In the genomic region with DNA sequence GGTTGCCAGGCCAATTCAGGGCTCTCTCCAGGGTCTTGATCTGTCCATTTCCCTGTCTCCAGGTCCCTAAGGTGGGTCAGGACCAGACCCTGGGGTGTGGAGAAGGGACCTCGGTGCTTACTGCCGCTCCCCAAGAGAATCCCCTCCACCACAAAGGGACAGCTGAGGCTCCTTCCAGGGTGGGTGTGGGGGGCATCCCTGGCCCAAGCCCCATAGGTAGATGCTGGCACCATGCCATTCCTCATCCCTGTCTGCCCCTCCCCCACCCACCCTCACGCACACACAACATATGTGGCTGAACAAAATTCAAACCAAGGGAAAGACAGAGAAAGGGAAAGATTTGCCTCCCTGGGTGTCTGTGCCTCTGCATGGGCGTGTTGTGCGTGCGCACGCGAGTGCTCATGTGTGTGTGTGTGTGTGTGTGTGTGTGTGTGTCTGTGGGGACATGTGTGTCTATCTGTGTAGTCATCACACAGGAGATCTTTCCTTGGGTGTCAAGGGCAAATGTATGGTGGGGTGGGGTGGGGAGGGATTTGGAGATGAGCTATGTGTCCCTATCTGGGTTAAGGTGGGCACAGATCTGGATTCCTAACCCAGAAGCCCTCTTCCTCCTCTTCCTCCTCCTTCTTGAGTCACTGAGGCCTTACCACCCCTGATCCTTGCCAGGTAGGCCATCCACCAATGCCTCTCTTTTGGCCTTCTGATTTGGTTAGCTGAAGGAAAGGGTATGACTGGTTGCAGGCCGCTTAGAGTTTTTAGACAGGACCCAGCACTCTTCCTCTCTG, we compare ENCODE assay signal across 16 mouse cellular contexts. TPM values are rescaled to one million over a fixed set of nuclear protein-coding genes. Genes with fewer than 3 reads are reported as not detected.
DNase-seq lines count a peak whose midpoint lies in the region; ATAC-seq and TF ChIP-seq lines count a peak whose summit lies in the region.
"Had no signal": no experiment of that assay in that cellular context is flagged by ENCODE, and none has a peak within 500 bp of the region (broad histone marks: within the 10 kb centered on the region; RNA-seq: fewer than 3 reads in every experiment).

No protein-coding gene starts in this region.

- no peak for TF ChIP-seq POLR2A in cerebellum, adult 2 months (IDR thresholded peaks at IDR 0.05; ENCODE audit: borderline replicate concordance, insufficient read depth, low read length)

- TF ChIP-seq CTCF in cerebellum, adult 2 months (IDR thresholded peaks at IDR 0.05; ENCODE audit: borderline replicate concordance, insufficient read depth, low read depth, low read length): no peak

- peaks cover 97% of the 10 kb centered on the region for H3K27me3 ChIP-seq in hindbrain, embryonic 12.5 days
- H3K27me3 ChIP-seq in hindbrain, embryonic 11.5 days (ENCODE audit: control insufficient read depth, insufficient read depth, low read length): peaks cover 98% of the 10 kb centered on the region
- H3K27me3 ChIP-seq in cerebellum, adult 2 months (ENCODE audit: control insufficient read depth, insufficient read depth, low read length): no peaks in the 10 kb centered on the region
- peaks cover 65% of the 10 kb centered on the region for H3K27me3 ChIP-seq in forebrain, embryonic 15.5 days
- peaks cover 90% of the 10 kb centered on the region for H3K27me3 ChIP-seq in midbrain, embryonic 15.5 days (replicated peaks)

- peak; percentile 30; the same call in 1 of the 2 replicates for ATAC-seq in hindbrain, embryonic 12.5 days (ENCODE audit: low FRiP score)
- ATAC-seq in hindbrain, embryonic 11.5 days (ENCODE audit: low FRiP score): no peak
- ATAC-seq in forebrain, embryonic 15.5 days (replicated peaks): no peak; the same call in 1 of the 2 replicates
- ATAC-seq in midbrain, embryonic 15.5 days (replicated peaks): no peak

- H3K4me2 ChIP-seq in hindbrain, embryonic 12.5 days (replicated peaks): peak overlapping the region; percentile 52
- no peak overlapping the region for H3K4me2 ChIP-seq in hindbrain, embryonic 11.5 days (replicated peaks; ENCODE audit: low read depth, low read length)
- H3K4me2 ChIP-seq in forebrain, embryonic 15.5 days (replicated peaks): peak overlapping the region; percentile 34
- H3K4me2 ChIP-seq in midbrain, embryonic 15.5 days: peak overlapping the region; percentile 38
- H3K4me2 ChIP-seq: embryonic facial prominence, embryonic 12.5 days had no signal

- H3K4me3 ChIP-seq in hindbrain, embryonic 12.5 days: no peak overlapping the region; the same call in 1 of the 2 replicates
- H3K4me3 ChIP-seq in hindbrain, embryonic 11.5 days (ENCODE audit: low read depth, low read length): no peak overlapping the region
- peak overlapping the region; percentile 4 for H3K4me3 ChIP-seq in cerebellum, adult 2 months (replicated peaks; ENCODE audit: insufficient read depth, low read depth, low read length)
- H3K4me3 ChIP-seq in forebrain, embryonic 15.5 days: peak overlapping the region; percentile 48
- H3K4me3 ChIP-seq in midbrain, embryonic 15.5 days: no peak overlapping the region
- H3K4me3 ChIP-seq: embryonic facial prominence, embryonic 12.5 days had no signal

- peaks cover 35% of the 10 kb centered on the region for H3K4me1 ChIP-seq in hindbrain, embryonic 12.5 days
- peaks cover 11% of the 10 kb centered on the region; the same call in 1 of the 2 replicates for H3K4me1 ChIP-seq in hindbrain, embryonic 11.5 days (replicated peaks; ENCODE audit: control insufficient read depth, insufficient read depth, low read length)
- peaks cover 46% of the 10 kb centered on the region for H3K4me1 ChIP-seq in cerebellum, adult 2 months (ENCODE audit: control insufficient read depth, insufficient read depth, low read length)
- H3K4me1 ChIP-seq in forebrain, embryonic 15.5 days: peaks cover 56% of the 10 kb centered on the region
- H3K4me1 ChIP-seq in midbrain, embryonic 15.5 days: peaks cover 40% of the 10 kb centered on the region

- peak overlapping the region; percentile 74 for H3K27ac ChIP-seq in hindbrain, embryonic 12.5 days
- H3K27ac ChIP-seq in hindbrain, embryonic 11.5 days (ENCODE audit: low read depth, low read length): no peak overlapping the region
- H3K27ac ChIP-seq in cerebellum, adult 2 months (ENCODE audit: insufficient read depth, low read length): peak overlapping the region; percentile 91
- peak overlapping the region; percentile 96 for H3K27ac ChIP-seq in forebrain, embryonic 15.5 days (replicated peaks)
- H3K27ac ChIP-seq in midbrain, embryonic 15.5 days: peak overlapping the region; percentile 13; the same call in 1 of the 2 replicates
- H3K27ac ChIP-seq: embryonic facial prominence, embryonic 12.5 days; liver, embryonic 14.5 days had no signal

- WGBS in hindbrain, embryonic 12.5 days: 36% methylated on average over 9 of the region's 9 CpGs
- 32% methylated on average over 9 of the region's 9 CpGs for WGBS in hindbrain, embryonic 11.5 days
- 36% methylated on average over 9 of the region's 9 CpGs for WGBS in cerebellum, adult 2 months
- 15% methylated on average over 9 of the region's 9 CpGs for WGBS in forebrain, embryonic 15.5 days
- WGBS in midbrain, embryonic 15.5 days: 35% methylated on average over 9 of the region's 9 CpGs

- no peaks in the 10 kb centered on the region for H3K9me3 ChIP-seq in hindbrain, embryonic 12.5 days (replicated peaks)
- H3K9me3 ChIP-seq in hindbrain, embryonic 11.5 days (ENCODE audit: control insufficient read depth, low read length): no peaks in the 10 kb centered on the region
- no peaks in the 10 kb centered on the region for H3K9me3 ChIP-seq in forebrain, embryonic 15.5 days
- no peaks in the 10 kb centered on the region for H3K9me3 ChIP-seq in midbrain, embryonic 15.5 days
- H3K9me3 ChIP-seq: embryonic facial prominence, embryonic 12.5 days had no signal

- no peak for DNase-seq in hindbrain, embryonic 11.5 days (ENCODE audit: low spot score)
- DNase-seq in cerebellum, adult 2 months: peak in 1 of 2 experiments; percentile 78
- DNase-seq in heart, postnatal 10 days: no peak
- DNase-seq in gastrocnemius, postnatal 4 days (ENCODE audit: low spot score in 2 of 2): no peak
- no peak for DNase-seq in right cerebral cortex, adult 18-20 months
- DNase-seq: heart, adult 11 months; heart, postnatal 14 days; kidney, adult 11 months; kidney, postnatal 36 days; lung, postnatal 14 days; thymus, adult 18-20 months had no signal

- intact Hi-C loops in heart, postnatal 10 days (cut with DNase I): no loop called here

- no peaks in the 10 kb centered on the region for H3K36me3 ChIP-seq in hindbrain, embryonic 12.5 days
- H3K36me3 ChIP-seq in hindbrain, embryonic 11.5 days (ENCODE audit: control insufficient read depth, insufficient read depth, low read length): no peaks in the 10 kb centered on the region
- H3K36me3 ChIP-seq in forebrain, embryonic 15.5 days: no peaks in the 10 kb centered on the region
- H3K36me3 ChIP-seq in midbrain, embryonic 15.5 days (replicated peaks): no peaks in the 10 kb centered on the region
- H3K36me3 ChIP-seq: embryonic facial prominence, embryonic 12.5 days had no signal

- no peak overlapping the region for H3K9ac ChIP-seq in hindbrain, embryonic 12.5 days
- H3K9ac ChIP-seq in hindbrain, embryonic 11.5 days (ENCODE audit: low read depth, low read length): no peak overlapping the region
- peak overlapping the region; percentile 45 for H3K9ac ChIP-seq in forebrain, embryonic 15.5 days (replicated peaks)
- no peak overlapping the region for H3K9ac ChIP-seq in midbrain, embryonic 15.5 days
- H3K9ac ChIP-seq: embryonic facial prominence, embryonic 12.5 days; liver, embryonic 14.5 days had no signal

RNA-seq across cellular contexts. Expression of a gene that starts 0.7 kb away (rescaled TPM):
- polyA plus RNA-seq in hindbrain, embryonic 12.5 days (2016; fragmentation: Nextera tagmentation; extraction: Ambion mirVana): 7.2 and 10.2 TPM in 2 replicates
- polyA plus RNA-seq in hindbrain, embryonic 11.5 days (2014; fragmentation: Nextera tagmentation; extraction: Ambion mirVana): 0.27 and 0.36 TPM in 2 replicates
- polyA plus RNA-seq in cerebellum, adult 2 months (2012; rRNA removed): 57.4 and 68.4 TPM in 2 replicates
- 142 and 148 TPM in 2 replicates for polyA plus RNA-seq in forebrain, embryonic 15.5 days (2015; fragmentation: Nextera tagmentation; extraction: Ambion mirVana)
- polyA plus RNA-seq in midbrain, embryonic 15.5 days (2015; fragmentation: Nextera tagmentation; extraction: Ambion mirVana): 6.5 and 9.0 TPM in 2 replicates
- total RNA-seq in heart, postnatal 10 days (2021): not detected
- not detected for total RNA-seq in gastrocnemius, postnatal 4 days (2021)
- total RNA-seq: heart, postnatal 14 days had no signal
- polyA plus RNA-seq: liver, embryonic 14.5 days had no signal

RNA-seq across cellular contexts. Expression of a gene that starts 18.1 kb away (rescaled TPM):
- polyA plus RNA-seq in hindbrain, embryonic 12.5 days (2016; fragmentation: Nextera tagmentation; extraction: Ambion mirVana): 0.37 and 0.52 TPM in 2 replicates
- polyA plus RNA-seq in hindbrain, embryonic 11.5 days (2014; fragmentation: Nextera tagmentation; extraction: Ambion mirVana): 0.29 and 0.70 TPM in 2 replicates
- polyA plus RNA-seq in cerebellum, adult 2 months (2012; rRNA removed): 150 and 173 TPM in 2 replicates
- 49.6 and 60.4 TPM in 2 replicates for polyA plus RNA-seq in forebrain, embryonic 15.5 days (2015; fragmentation: Nextera tagmentation; extraction: Ambion mirVana)
- 2.0 and 4.0 TPM in 2 replicates for polyA plus RNA-seq in midbrain, embryonic 15.5 days (2015; fragmentation: Nextera tagmentation; extraction: Ambion mirVana)
- total RNA-seq in heart, postnatal 10 days (2021): 1 to 10 TPM; 2.7 to 4.0 TPM
- under 1 TPM; 0.52 to 0.70 TPM for total RNA-seq in gastrocnemius, postnatal 4 days (2021)

RNA-seq across cellular contexts. Expression of a gene that starts 28.0 kb away (rescaled TPM):
- polyA plus RNA-seq in hindbrain, embryonic 12.5 days (2016; fragmentation: Nextera tagmentation; extraction: Ambion mirVana): 49.0 and 50.0 TPM in 2 replicates
- 40.1 and 43.2 TPM in 2 replicates for polyA plus RNA-seq in hindbrain, embryonic 11.5 days (2014; fragmentation: Nextera tagmentation; extraction: Ambion mirVana)
- 53.5 and 56.1 TPM in 2 replicates for polyA plus RNA-seq in cerebellum, adult 2 months (2012; rRNA removed)
- polyA plus RNA-seq in forebrain, embryonic 15.5 days (2015; fragmentation: Nextera tagmentation; extraction: Ambion mirVana): 53.2 and 56.5 TPM in 2 replicates
- polyA plus RNA-seq in midbrain, embryonic 15.5 days (2015; fragmentation: Nextera tagmentation; extraction: Ambion mirVana): 38.2 and 44.6 TPM in 2 replicates
- total RNA-seq in heart, postnatal 10 days (2021): 10 to 100 TPM; 23.9 to 24.5 TPM
- total RNA-seq in gastrocnemius, postnatal 4 days (2021): 10 to 100 TPM; 14.1 to 16.9 TPM

RNA-seq across cellular contexts. Expression of a gene that starts 53.5 kb away (rescaled TPM):
- 0.31 and 1.7 TPM in 2 replicates for polyA plus RNA-seq in hindbrain, embryonic 12.5 days (2016; fragmentation: Nextera tagmentation; extraction: Ambion mirVana)
- 0.53 and 0.54 TPM in 2 replicates for polyA plus RNA-seq in hindbrain, embryonic 11.5 days (2014; fragmentation: Nextera tagmentation; extraction: Ambion mirVana)
- polyA plus RNA-seq in cerebellum, adult 2 months (2012; rRNA removed): 0.95 and 1.3 TPM in 2 replicates
- 0.18 and 0.20 TPM in 2 replicates for polyA plus RNA-seq in forebrain, embryonic 15.5 days (2015; fragmentation: Nextera tagmentation; extraction: Ambion mirVana)
- 0.43 TPM in 1 of 2 replicates, not detected in the other for polyA plus RNA-seq in midbrain, embryonic 15.5 days (2015; fragmentation: Nextera tagmentation; extraction: Ambion mirVana)
- total RNA-seq in heart, postnatal 10 days (2021): 100 to 1,000 TPM; 469 to 500 TPM
- 100 to 1,000 TPM; 447 to 769 TPM for total RNA-seq in gastrocnemius, postnatal 4 days (2021)

RNA-seq across cellular contexts. Expression of a gene that starts 56.1 kb away (rescaled TPM):
- 1.0 and 1.1 TPM in 2 replicates for polyA plus RNA-seq in hindbrain, embryonic 12.5 days (2016; fragmentation: Nextera tagmentation; extraction: Ambion mirVana)
- 0.54 and 0.93 TPM in 2 replicates for polyA plus RNA-seq in hindbrain, embryonic 11.5 days (2014; fragmentation: Nextera tagmentation; extraction: Ambion mirVana)
- 0.26 and 0.40 TPM in 2 replicates for polyA plus RNA-seq in cerebellum, adult 2 months (2012; rRNA removed)
- 0.42 and 0.70 TPM in 2 replicates for polyA plus RNA-seq in forebrain, embryonic 15.5 days (2015; fragmentation: Nextera tagmentation; extraction: Ambion mirVana)
- polyA plus RNA-seq in midbrain, embryonic 15.5 days (2015; fragmentation: Nextera tagmentation; extraction: Ambion mirVana): 1.2 and 1.3 TPM in 2 replicates
- total RNA-seq in heart, postnatal 10 days (2021): under 1 TPM in 1 of 2 experiments, not detected in 1; 0.31 TPM
- under 1 TPM in 1 of 2 experiments, not detected in 1; 0.71 TPM for total RNA-seq in gastrocnemius, postnatal 4 days (2021)
- polyA plus RNA-seq: liver, embryonic 14.5 days had no signal

Comparison
In these comparisons a context has a peak if more than half of its experiments do, and no peak if none do; other contexts are left out.
1. H3K4me3 ChIP-seq: peak in cerebellum, adult 2 months (single experiment) and forebrain, embryonic 15.5 days (single experiment); none in hindbrain, embryonic 12.5 days (single experiment), hindbrain, embryonic 11.5 days (single experiment) and midbrain, embryonic 15.5 days (single experiment).
2. RNA of a gene that starts 18.1 kb away (polyA plus RNA-seq): 150 to 173 TPM in cerebellum, adult 2 months and 49.6 to 60.4 TPM in forebrain, embryonic 15.5 days; 2.0 to 4.0 TPM in midbrain, embryonic 15.5 days, 0.37 to 0.52 TPM in hindbrain, embryonic 12.5 days and 0.29 to 0.70 TPM in hindbrain, embryonic 11.5 days; every median in the first group is over 10 times any median in the second.